Mouse (Mus musculus) testis, postnatal 14 days (tissue): ENCODE data around the gene Gpd1.
"Not testable (repeated sequence)": the region's sequence is repeated elsewhere in the genome, so short reads cannot be mapped to it uniquely, and the experiment has no call there.

Source experiments
- DNase-seq: peaks from one replicate; pipeline ENCODE4 v3.0.0; 2021; ENCODE audit warnings: low spot score

Gpd1 gene

DNA sequence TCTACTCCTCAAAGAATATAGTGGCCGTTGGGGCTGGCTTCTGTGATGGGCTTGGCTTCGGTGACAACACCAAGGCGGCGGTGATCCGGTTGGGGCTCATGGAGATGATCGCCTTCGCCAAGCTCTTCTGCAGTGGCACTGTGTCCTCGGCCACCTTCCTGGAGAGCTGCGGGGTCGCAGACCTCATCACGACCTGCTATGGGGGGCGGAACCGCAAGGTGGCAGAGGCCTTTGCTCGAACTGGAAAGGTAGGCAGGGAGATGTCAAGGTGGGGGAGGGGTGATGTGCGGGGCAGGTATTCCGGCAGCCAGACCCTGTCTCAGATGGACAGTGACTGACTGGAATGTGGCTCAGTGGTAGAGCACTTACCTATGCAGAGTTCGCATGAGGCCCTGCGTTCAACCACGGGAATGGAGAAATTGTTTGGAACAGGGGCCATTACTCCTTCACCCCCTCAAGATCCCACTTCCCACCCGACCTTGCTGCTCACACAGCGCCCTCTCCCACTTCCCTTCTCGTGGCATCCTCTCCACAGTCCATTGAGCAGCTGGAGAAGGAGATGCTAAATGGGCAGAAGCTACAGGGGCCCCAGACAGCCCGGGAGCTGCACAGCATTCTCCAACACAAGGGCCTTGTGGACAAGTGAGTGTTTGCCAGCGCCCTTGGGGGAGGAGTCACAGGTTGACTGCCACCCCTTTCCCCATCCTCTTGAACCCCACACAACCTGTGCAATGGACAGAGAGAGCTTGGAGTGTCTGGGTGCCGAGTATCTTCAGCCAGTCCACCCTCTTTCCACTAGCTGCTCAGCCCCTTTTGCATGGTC lies 4.8 kb downstream of the Gpd1 start:
- no peak for DNase-seq

GRCm38 (mm10) chr15:99723120-99723514 lies 5.8 kb downstream of the Gpd1 start:
- no peak for DNase-seq

DNA sequence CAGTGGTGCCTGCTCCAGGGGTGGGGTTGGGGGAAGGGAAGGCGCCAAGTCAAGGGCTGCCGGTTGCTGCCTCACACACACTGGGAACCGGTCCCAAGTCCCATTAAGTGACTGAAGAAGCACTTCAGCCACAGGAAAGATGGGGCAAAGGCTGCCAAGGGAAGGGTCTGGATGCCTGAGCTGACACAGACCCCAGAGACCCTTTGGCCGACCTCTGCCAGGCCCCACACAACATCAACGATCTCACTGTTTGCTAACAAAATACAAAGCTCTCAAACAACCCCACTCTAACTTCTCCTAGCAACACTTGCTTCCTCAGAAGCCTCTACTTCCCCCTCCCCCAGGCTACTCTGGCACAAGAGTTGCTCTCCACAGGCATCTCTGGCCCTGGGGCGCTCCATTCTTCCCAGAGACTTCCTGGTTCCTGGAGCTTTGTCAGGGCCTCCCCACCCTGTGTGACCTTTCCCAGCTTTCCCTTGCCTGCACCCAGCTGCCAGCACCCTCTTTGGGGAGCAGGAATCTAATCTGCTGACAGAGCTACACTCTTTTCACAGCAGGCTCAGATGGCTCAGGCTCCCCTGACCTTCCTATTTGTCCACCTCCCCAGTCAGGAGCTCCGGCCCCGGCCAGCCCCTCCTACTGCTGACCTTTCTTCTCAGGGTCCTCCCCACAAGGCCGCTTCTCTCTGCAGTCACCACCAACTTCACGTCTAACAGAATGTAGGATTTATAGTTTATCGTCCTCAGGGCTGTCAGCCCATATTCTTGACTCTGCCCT lies 6.4 kb downstream of the Gpd1 start:
- peak; percentile 71 for DNase-seq

DNA sequence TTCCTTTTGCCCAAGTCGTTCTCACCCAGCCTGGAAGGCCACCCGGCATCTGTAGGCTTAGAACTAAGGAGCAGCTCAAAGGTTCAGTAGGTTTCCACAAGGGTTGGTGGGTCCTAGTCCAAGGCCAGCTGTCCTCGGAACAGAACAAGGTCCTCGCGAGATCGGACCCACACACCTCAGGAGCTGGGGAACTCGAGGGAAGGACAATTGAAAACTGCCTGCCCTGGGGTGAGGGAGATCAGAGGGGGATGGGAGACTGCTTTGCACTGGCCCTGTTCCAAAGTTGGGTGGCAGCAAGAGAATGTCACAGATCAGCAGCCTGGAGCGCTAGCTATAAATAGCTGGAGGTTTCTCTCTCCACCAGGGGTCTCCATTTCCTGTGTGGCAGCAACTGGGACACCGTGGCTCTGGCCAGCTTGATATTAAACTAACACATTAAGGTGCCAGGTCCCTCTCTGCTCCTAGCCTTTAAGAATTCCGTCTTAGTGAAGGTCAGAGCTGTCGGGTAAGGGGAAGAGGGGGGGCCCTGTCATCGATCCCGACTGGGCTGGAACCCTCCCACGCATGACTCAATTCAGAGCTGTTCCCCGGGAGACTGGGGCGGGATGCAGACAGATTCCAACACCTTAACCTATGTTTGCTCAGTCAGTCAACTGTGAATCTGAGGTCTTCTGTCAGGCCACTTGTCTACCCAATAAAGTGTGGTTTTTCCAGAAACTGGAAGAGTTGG lies 7.1 kb downstream of the Gpd1 start:
- peak; percentile 70 for DNase-seq

DNA sequence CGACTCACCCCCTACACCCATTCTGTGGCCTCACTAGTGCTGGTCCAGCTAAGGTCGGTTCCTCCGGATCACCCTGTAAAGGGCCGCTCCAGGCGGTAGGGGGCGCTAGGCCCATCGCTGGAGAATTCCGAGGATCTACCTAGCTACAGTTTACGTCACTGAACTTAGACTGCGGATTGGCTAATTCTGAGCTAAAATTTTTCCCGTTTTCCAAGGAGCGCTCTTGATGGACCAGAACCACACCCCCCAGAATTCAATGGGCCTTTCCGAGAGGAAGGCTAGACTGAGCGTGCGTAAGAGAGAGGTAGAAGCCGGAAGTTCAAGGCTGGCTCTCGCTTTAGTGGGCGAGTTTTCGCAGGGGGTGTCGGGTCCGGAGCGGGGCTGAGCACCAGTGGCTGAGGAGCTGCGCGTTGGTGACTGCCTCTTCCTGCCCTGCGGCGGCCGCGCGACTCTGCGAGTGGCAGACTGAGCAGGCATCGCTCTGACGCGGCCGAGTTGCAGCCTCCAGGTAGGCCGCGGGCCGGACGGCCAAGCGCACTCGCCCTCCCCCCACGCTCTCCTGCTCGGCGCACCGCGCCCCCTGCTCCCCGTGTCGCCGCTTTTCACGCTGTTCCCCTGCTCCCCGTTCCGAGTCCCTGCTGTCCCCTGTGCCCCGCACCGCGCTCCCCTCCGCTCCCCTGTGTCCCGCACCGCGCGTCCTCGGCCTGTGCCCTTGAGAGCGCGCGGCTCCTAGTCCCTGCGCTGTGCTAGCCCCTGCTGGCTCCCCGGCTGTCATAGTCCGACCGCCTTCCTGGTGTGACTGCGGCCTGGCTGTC lies 8.2 kb downstream of the Gpd1 start, which contains the start of gene Cox14:
Cox14 (plus strand) TSS at position 278 of the 815 bp plus-strand sequence.
- peak; percentile 95 for DNase-seq

GRCm38 (mm10) chr15:99726549-99726948 lies 9.2 kb downstream of the Gpd1 start:
- DNase-seq: no peak

GRCm38 (mm10) chr15:99727039-99727438 lies 9.7 kb downstream of the Gpd1 start:
- not testable (repeated sequence) for DNase-seq

- no peak for DNase-seq
Measured at GRCm38 (mm10) chr15:99727525-99727924, 10.2 kb downstream of the Gpd1 start.

DNA sequence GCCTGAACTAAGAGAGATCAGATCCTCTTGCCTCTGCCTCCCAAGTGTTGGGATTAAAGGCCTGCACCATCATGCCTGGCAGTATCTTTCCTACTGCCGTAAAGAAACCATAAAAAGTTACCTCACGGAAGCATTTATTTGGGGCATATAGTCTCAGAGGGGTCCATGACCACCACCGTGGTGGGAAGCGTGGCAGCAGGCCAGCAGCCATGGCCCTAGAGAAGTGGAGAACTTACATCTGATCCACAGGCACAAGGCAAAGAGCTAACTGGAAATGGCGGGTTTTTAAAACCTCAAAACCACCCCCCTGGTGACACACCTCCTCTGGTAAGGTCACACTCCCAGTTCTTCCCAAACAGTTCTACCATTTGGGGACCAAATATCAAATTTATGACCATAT lies 10.9 kb downstream of the Gpd1 start:
- DNase-seq: no peak

DNA sequence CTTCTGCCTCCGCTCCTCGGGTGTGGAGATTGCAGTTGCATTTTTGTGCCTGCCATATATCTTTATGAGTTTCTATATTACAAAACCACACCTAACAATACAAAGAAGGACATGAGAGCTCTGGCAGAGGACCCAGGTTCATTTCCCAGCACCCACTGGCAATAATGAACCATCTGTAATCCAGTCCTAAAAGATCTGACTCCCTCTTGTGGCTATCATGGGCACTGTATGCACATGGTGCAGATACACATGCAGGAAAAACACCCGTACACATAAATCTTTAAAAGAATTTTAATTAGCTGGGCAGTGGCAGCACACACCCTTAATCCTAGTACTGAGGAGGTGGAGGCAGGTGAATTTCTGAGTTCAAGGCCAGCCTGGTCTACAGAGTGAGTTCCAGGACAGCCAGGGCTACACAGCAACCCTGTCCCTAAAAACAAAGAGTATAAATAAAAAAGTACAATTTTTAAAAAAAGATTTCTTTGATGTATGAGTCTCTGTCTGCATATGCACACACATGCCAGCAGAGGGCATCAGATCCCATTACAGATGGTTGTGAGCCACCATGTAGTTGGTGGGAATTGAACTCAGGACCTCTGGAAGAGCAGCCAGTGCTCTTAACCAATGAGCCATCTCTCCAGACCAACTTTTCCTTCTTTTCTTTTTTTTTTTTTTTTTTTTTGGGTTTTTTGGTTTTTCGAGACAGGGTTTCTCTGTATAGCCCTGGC lies 11.9 kb downstream of the Gpd1 start:
- no peak for DNase-seq

DNA sequence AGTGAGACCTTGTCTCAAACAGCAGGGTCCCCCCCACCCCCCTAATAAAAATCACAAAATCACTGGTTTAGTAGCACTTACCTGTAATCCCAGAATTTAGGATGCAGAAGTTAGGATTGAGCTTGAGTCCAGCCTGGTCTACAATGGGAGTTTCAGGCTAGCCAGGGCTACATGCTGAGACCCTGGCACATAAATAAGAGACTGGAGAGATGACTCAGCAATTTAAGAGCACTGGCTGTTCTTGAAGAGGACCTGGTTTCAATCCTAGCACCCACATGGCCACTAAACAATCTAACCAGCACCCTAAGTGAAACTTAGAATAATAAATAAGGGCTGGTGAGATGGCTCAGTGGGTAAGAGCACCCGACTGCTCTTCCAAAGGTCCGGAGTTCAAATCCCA lies 13.9 kb downstream of the Gpd1 start:
- DNase-seq: no peak

- no peak for DNase-seq
Measured at GRCm38 (mm10) chr15:99731678-99732077, 14.4 kb downstream of the Gpd1 start.

- no peak for DNase-seq
Measured at GRCm38 (mm10) chr15:99733186-99733585, 15.9 kb downstream of the Gpd1 start.

DNA sequence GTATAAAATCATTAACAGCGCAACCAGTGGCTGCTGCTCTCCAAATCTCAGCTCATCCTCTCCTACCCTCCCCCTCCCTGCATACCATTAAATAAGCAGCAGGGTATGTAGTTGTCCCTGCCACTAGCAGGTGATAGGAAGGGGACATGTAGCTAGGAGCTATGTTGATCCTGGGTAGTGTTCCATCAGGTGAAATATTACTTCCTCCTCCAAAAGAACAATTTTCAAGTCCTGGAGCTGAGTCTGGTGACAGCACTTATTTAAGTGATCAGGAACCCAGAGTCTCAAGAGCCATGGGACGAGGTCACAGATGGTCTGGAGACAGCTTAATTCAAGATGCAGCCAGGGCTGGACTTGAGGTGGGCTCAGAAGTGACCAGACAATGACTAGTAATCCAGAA lies 18.3 kb downstream of the Gpd1 start:
- DNase-seq: peak; percentile 100

DNA sequence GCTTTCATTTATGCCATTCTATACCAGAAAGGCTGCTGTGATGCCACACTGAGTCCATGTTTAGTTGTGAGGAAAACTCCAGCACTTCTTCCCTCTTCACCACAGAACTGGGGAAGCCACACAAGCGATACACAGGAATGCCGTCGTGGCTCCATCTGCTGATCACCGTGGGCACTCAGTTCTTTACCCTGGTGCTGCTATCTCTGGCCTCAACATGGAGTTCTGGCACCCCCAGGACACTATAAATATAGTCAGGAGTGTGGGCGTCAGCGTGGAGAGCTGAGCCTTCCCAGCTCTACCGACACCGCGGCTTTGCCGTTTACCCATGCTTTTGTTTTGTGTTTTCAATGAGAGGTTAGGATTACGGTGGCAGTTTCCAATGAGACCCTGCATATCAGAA lies 19.4 kb downstream of the Gpd1 start:
- DNase-seq: no peak

- no peak for DNase-seq
Measured at GRCm38 (mm10) chr15:99740229-99740628, 22.9 kb downstream of the Gpd1 start.

DNA sequence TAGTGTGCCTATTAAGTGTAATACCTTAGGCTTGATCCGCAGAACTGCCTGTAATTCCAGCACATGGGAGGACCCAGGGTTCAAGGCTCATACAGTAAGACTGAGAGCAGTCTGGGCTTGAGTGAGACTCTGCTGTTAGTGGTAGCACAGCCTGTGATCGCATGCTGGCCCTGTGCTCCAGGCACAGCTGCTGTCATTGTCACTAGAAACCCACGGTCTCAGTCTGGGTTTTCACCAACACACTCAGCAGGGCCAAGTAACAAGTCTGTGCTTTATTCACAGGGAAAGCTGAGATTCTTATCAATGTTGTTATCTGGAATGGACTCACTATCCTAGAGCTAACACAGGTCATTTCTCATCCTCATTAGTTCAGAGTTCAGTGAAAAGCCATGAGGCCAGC lies 36.9 kb downstream of the Gpd1 start:
- no peak for DNase-seq

DNA sequence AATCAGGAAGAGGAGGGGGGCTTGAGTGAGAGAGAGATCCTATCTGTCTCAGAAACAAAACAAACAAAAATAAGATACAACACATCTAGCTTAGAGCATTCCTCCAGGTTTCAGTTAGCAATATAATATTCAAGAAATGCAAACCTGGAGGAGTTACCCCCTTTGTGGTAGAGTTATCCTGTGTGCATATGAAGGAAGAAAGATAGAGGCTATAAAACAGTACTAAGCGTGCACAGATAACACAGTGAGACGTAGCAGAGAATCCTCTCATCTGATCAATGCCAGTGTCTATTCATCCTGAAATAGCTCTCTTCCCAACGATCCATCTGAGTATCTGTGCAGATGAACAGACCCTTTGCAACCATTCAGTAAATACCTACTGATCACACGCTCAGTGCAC lies 50.2 kb downstream of the Gpd1 start:
- DNase-seq: no peak

DNA sequence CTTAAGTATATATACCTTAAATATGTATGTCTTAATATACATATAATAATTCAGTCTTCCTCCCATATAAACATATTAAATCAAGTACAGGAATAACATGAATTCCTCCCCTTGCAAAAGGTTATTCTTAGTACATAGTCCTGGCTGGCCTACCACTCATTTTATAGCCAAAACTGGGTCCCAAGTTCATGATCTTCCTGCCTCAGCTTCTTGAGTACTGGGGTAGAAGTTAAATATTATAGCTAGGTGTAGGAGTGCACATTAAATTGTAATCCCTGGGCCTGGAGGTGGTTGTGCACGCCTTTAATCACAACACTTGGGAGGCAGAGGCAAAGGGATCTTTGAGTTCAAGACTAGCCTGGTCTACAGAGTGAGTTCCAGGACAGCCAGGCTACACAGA lies 51.4 kb downstream of the Gpd1 start:
- no peak for DNase-seq

DNA sequence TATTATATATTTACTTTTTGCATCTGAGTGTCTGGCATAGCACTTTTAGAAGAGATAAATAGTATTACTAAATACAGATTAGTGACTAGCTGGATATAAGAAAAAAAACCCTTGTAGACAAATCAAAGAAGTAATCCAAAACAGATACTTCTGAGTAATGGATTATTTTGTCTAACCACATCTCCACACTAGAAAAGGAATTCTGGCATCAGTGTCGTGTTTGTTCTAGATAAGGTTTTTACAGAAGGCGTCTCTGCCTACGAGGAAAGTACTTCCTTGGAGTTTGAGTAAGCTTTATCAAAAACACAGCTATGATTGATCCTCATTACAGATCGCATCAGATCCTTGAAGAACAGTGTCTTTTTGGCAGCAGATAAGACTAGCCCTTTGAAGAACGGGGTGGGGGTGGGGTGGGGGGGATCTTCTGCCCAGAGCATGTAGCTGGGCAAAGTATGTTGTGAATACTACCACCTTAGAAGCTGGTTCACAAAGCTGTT lies 53.7 kb downstream of the Gpd1 start:
- no peak for DNase-seq
